Mouse (Mus musculus) layer of hippocampus, adult 2 months (tissue): ENCODE measurements at regions not wholly inside any gene's neighbourhood (a gene's known extent, or its start where the extent isn't known, plus 50 kb on each side); places are given as distances from the start of the nearest gene placed in this dataset.

Experiments
- DNase-seq, 2 experiments: peaks; one replicate each; pipeline ENCODE4 v3.0.0; 2022; ENCODE audit warnings: low spot score in 2 of 2
- H3K27ac ChIP-seq: fragments of 200-600 bp; 2 replicates; pipeline ENCODE4 v1.8.1; 2022
- H3K4me3 ChIP-seq: fragments of 200-600 bp; 2 replicates; pipeline ENCODE4 v1.8.1; 2022; ENCODE audit warnings: mild to moderate bottlenecking
- CTCF ChIP-seq: fragments of 200-600 bp; conservative IDR thresholded peaks from 2 replicates; pipeline ENCODE4 v1.8.1; 2022; ENCODE audit warnings: antibody characterized with exemption, mild to moderate bottlenecking, moderate library complexity

GRCm38 (mm10) chr15:10816213-10816621 is 101.8 kb upstream of the Rai14 start:
- no peak for DNase-seq
- Histone ChIP-seq H3K27ac (no peak overlapping the region), H3K4me3 (no peak overlapping the region)
- TF ChIP-seq CTCF: no peak

GRCm38 (mm10) chr15:10818216-10818615 is 103.8 kb upstream of the Rai14 start:
- DNase-seq: no peak
- Histone ChIP-seq H3K4me3 (no peak overlapping the region), H3K27ac (peak overlapping the region; percentile 59)
- TF ChIP-seq CTCF: peak; percentile 45

- no peak overlapping the region for H3K4me3 ChIP-seq
- no peak for DNase-seq
- no peak for TF ChIP-seq CTCF
- H3K27ac ChIP-seq: peak overlapping the region; percentile 59
Observed at GRCm38 (mm10) chr15:10818706-10819105, 104.3 kb upstream of the Rai14 start.

- no peak for DNase-seq
- no peak overlapping the region for H3K27ac ChIP-seq
- H3K4me3 ChIP-seq: no peak overlapping the region
- TF ChIP-seq CTCF: no peak
Observed at GRCm38 (mm10) chr15:10823933-10824332, 109.5 kb upstream of the Rai14 start.

GRCm38 (mm10) chr15:10829588-10829987 is 115.2 kb upstream of the Rai14 start:
- Histone ChIP-seq H3K27ac (no peak overlapping the region), H3K4me3 (no peak overlapping the region)
- DNase-seq: no peak
- no peak for TF ChIP-seq CTCF

- Histone ChIP-seq H3K4me3 (no peak overlapping the region), H3K27ac (no peak overlapping the region)
- DNase-seq: no peak
- no peak for TF ChIP-seq CTCF
Observed at GRCm38 (mm10) chr15:10830478-10830877, 116.1 kb upstream of the Rai14 start.

GRCm38 (mm10) chr15:10831106-10831505 is 116.7 kb upstream of the Rai14 start:
- no peak for TF ChIP-seq CTCF
- DNase-seq: no peak
- H3K4me3 ChIP-seq: no peak overlapping the region
- H3K27ac ChIP-seq: no peak overlapping the region

GRCm38 (mm10) chr15:10832331-10832730 is 117.9 kb upstream of the Rai14 start:
- H3K27ac ChIP-seq: no peak overlapping the region
- TF ChIP-seq CTCF: no peak

GRCm38 (mm10) chr15:10833866-10834571 is 118.1 kb upstream of the C1qtnf3 start:
- Histone ChIP-seq H3K4me3 (no peak overlapping the region), H3K27ac (no peak overlapping the region)
- DNase-seq: no peak
- TF ChIP-seq CTCF: no peak

More at GRCm38 (mm10) chr15:10832331-10832730, 117.9 kb upstream of the Rai14 start:
- H3K4me3 ChIP-seq: no peak overlapping the region
- no peak for DNase-seq

GRCm38 (mm10) chr15:10838584-10839288 is 113.4 kb upstream of the C1qtnf3 start:
- no peak overlapping the region for H3K4me3 ChIP-seq
- no peak overlapping the region for H3K27ac ChIP-seq
- TF ChIP-seq CTCF: no peak
- no peak for DNase-seq

- peak; percentile 54 to 84 for DNase-seq
- Histone ChIP-seq H3K27ac (peak overlapping the region; percentile 58; the same call in 1 of the 2 replicates), H3K4me3 (no peak overlapping the region)
- no peak for TF ChIP-seq CTCF
Observed at GRCm38 (mm10) chr15:10840621-10841034, 111.5 kb upstream of the C1qtnf3 start.

- TF ChIP-seq CTCF: no peak
- no peak overlapping the region for H3K4me3 ChIP-seq
- no peak for DNase-seq
- no peak overlapping the region for H3K27ac ChIP-seq
Observed at GRCm38 (mm10) chr15:10843060-10843695, 109.0 kb upstream of the C1qtnf3 start.

GRCm38 (mm10) chr15:10846722-10847121 is 105.4 kb upstream of the C1qtnf3 start:
- Histone ChIP-seq H3K4me3 (no peak overlapping the region), H3K27ac (no peak overlapping the region)
- no peak for DNase-seq
- TF ChIP-seq CTCF: no peak
